Mouse (Mus musculus) midbrain, embryonic 11.5 days (tissue): ENCODE results near the gene Rep15. TPM values are rescaled to one million over a fixed set of nuclear protein-coding genes. Genes with fewer than 3 reads are reported as not detected.
A peak's percentile ranks its signal among the peaks of the same experiment; 100 is the strongest.

Experiments
- ATAC-seq: fragments of 200-750 bp; cut with Nextera tagmentation; 2 replicates; pipeline ENCODE4 v1.8.0; 2017; ENCODE audit warnings: moderate TSS enrichment, moderate library complexity; ENCODE audit not compliant: low FRiP score
- DNase-seq: peaks from one replicate; pipeline ENCODE4 v3.0.0; 2015; ENCODE audit warnings: low spot score; ENCODE audit errors: missing footprints
- H3K27ac ChIP-seq: fragments of 300-500 bp; sonication (generic); 2 replicates; pipeline ENCODE4 v1.5.1; 2014; ENCODE audit warnings: low read depth, low read length
- H3K27me3 ChIP-seq: fragments of 300-500 bp; sonication (generic); 2 replicates; pipeline ENCODE4 v1.6.1; 2014; ENCODE audit warnings: mild to moderate bottlenecking, low read length, moderate library complexity, mixed read lengths; ENCODE audit not compliant: control insufficient read depth, insufficient read depth
- H3K36me3 ChIP-seq: fragments of 300-500 bp; sonication (generic); 2 replicates; pipeline ENCODE4 v1.6.1; 2014; ENCODE audit warnings: mild to moderate bottlenecking, low read length, moderate library complexity, mixed read lengths; ENCODE audit not compliant: control insufficient read depth, insufficient read depth
- H3K4me1 ChIP-seq: fragments of 300-500 bp; sonication (generic); 2 replicates; pipeline ENCODE4 v1.6.1; 2014; ENCODE audit warnings: low read length; ENCODE audit not compliant: control insufficient read depth, insufficient read depth
- H3K4me2 ChIP-seq: fragments of 300-500 bp; sonication (generic); 2 replicates; pipeline ENCODE4 v1.6.1; 2014; ENCODE audit warnings: mild to moderate bottlenecking, moderate library complexity
- H3K4me3 ChIP-seq: fragments of 300-500 bp; sonication (generic); 2 replicates; pipeline ENCODE4 v1.5.1; 2014; ENCODE audit warnings: low read depth, low read length
- H3K9ac ChIP-seq: fragments of 300-500 bp; sonication (generic); 2 replicates; pipeline ENCODE4 v1.6.1; 2014; ENCODE audit warnings: low read length
- H3K9me3 ChIP-seq: fragments of 300-500 bp; sonication (generic); 2 replicates; pipeline ENCODE4 v1.6.1; 2016; ENCODE audit warnings: low read length; ENCODE audit not compliant: control insufficient read depth
- WGBS: fragments of 180-500 bp; shearing (Covaris S2); extraction: QIAGEN DNeasy Blood & Tissue Kit; methylation state at CpG from one replicate; pipeline ENCODE4 v1.1.7; 2014; 5-methylcytosine and 5-hydroxymethylcytosine counted together
- polyA plus RNA-seq: library from polyadenylated mRNA; unstranded; fragments of >200 nt; fragmentation: Nextera tagmentation; extraction: Ambion mirVana; gene quantifications from 2 replicates; pipeline ENCODE4 v1.2.1, GENCODE M21; 2014

Rep15 gene
- 0.55 and 0.88 TPM in 2 replicates for polyA plus RNA-seq

- Histone ChIP-seq H3K9ac (no peak within 1 kb of the TSS), H3K36me3 (no peaks in the 10 kb centered on the region; the same call in 1 of the 2 replicates)
These were observed at the start of gene Rep15 for GRCm38 (mm10) chr6:147032303-147032925. TSS of gene Rep15 (plus strand) at chr6:147032584.

GRCm38 (mm10) chr6:146984569-146984968 lies 47.8 kb upstream of the Rep15 start:
- no peaks in the 10 kb centered on the region for H3K27me3 ChIP-seq

More at GRCm38 (mm10) chr6:147032303-147032925, at the start of gene Rep15:
- Histone ChIP-seq H3K4me3 (no peak within 1 kb of the TSS), H3K4me1 (no peaks in the 10 kb centered on the region), H3K27ac (no peak within 1 kb of the TSS), H3K9me3 (no peaks in the 10 kb centered on the region), H3K4me2 (no peak within 1 kb of the TSS), H3K27me3 (no peaks in the 10 kb centered on the region)
- DNase-seq (no peak), ATAC-seq (no peak)
- WGBS, result 40% methylated on average over 13 of the region's 13 CpGs

GRCm38 (mm10) chr6:146994236-146994635 lies 38.1 kb upstream of the Rep15 start:
- ATAC-seq, result no peak
- 50% methylated on average over 5 of the region's 5 CpGs for WGBS
- H3K27me3 ChIP-seq, result no peaks in the 10 kb centered on the region
- H3K4me1 ChIP-seq, result no peaks in the 10 kb centered on the region
- peak; percentile 91 for DNase-seq
- H3K4me3 ChIP-seq, result no peak overlapping the region
- no peak overlapping the region for H3K4me2 ChIP-seq
- no peaks in the 10 kb centered on the region for H3K9me3 ChIP-seq
- no peak overlapping the region for H3K9ac ChIP-seq
- H3K36me3 ChIP-seq, result no peaks in the 10 kb centered on the region
- no peak overlapping the region for H3K27ac ChIP-seq

More at GRCm38 (mm10) chr6:146984569-146984968, 47.8 kb upstream of the Rep15 start:
- no peak overlapping the region for H3K4me3 ChIP-seq
- no peaks in the 10 kb centered on the region for H3K4me1 ChIP-seq
- no peak overlapping the region for H3K27ac ChIP-seq
- WGBS, result 80% methylated on average over 3 of the region's 3 CpGs
- H3K9me3 ChIP-seq, result no peaks in the 10 kb centered on the region
- H3K4me2 ChIP-seq, result no peak overlapping the region
- no peak overlapping the region for H3K9ac ChIP-seq
- no peaks in the 10 kb centered on the region for H3K36me3 ChIP-seq
- ATAC-seq, result no peak
- no peak for DNase-seq

GRCm38 (mm10) chr6:146995391-146995790 lies 37.0 kb upstream of the Rep15 start:
- Histone ChIP-seq H3K4me2 (no peak overlapping the region), H3K36me3 (no peaks in the 10 kb centered on the region), H3K9ac (no peak overlapping the region), H3K9me3 (no peaks in the 10 kb centered on the region), H3K27ac (no peak overlapping the region), H3K27me3 (no peaks in the 10 kb centered on the region), H3K4me3 (no peak overlapping the region), H3K4me1 (no peaks in the 10 kb centered on the region)
- ATAC-seq (no peak; the same call in 1 of the 2 replicates), DNase-seq (peak; percentile 75)
- WGBS, result 70% methylated on average over 2 of the region's 2 CpGs

GRCm38 (mm10) chr6:146995878-146996277 lies 36.5 kb upstream of the Rep15 start:
- DNase-seq, result peak; percentile 81
- whole genome bisulfite sequencing, result 88% methylated on average over 6 of the region's 6 CpGs
- Histone ChIP-seq H3K9me3 (no peaks in the 10 kb centered on the region), H3K4me2 (no peak overlapping the region), H3K4me1 (no peaks in the 10 kb centered on the region), H3K4me3 (no peak overlapping the region), H3K27me3 (no peaks in the 10 kb centered on the region), H3K27ac (no peak overlapping the region), H3K9ac (no peak overlapping the region), H3K36me3 (no peaks in the 10 kb centered on the region)
- ATAC-seq, result no peak

GRCm38 (mm10) chr6:146997006-146997405 lies 35.4 kb upstream of the Rep15 start:
- ATAC-seq, result no peak
- WGBS, result 88% methylated on average over 6 of the region's 6 CpGs

GRCm38 (mm10) chr6:146998710-146999109 lies 33.7 kb upstream of the Rep15 start:
- Histone ChIP-seq H3K4me1 (no peaks in the 10 kb centered on the region), H3K27ac (no peak overlapping the region), H3K4me3 (no peak overlapping the region), H3K4me2 (no peak overlapping the region), H3K36me3 (no peaks in the 10 kb centered on the region), H3K9ac (no peak overlapping the region), H3K9me3 (no peaks in the 10 kb centered on the region), H3K27me3 (no peaks in the 10 kb centered on the region)
- DNase-seq (peak; percentile 21), ATAC-seq (no peak)
- 93% methylated on average over 4 of the region's 4 CpGs for WGBS

More at GRCm38 (mm10) chr6:146997006-146997405, 35.4 kb upstream of the Rep15 start:
- Histone ChIP-seq H3K27ac (no peak overlapping the region), H3K9me3 (no peaks in the 10 kb centered on the region), H3K4me2 (no peak overlapping the region), H3K4me3 (no peak overlapping the region), H3K36me3 (no peaks in the 10 kb centered on the region), H3K27me3 (no peaks in the 10 kb centered on the region), H3K4me1 (no peaks in the 10 kb centered on the region), H3K9ac (no peak overlapping the region)
- peak; percentile 78 for DNase-seq

- peak; percentile 39 for DNase-seq
- no peak overlapping the region for H3K27ac ChIP-seq
- H3K4me1 ChIP-seq, result no peaks in the 10 kb centered on the region
- H3K4me3 ChIP-seq, result no peak overlapping the region
- ATAC-seq, result no peak
- no peaks in the 10 kb centered on the region for H3K27me3 ChIP-seq
- H3K9me3 ChIP-seq, result no peaks in the 10 kb centered on the region
- no peak overlapping the region for H3K4me2 ChIP-seq
- WGBS, result 89% methylated on average over 9 of the region's 9 CpGs
- H3K36me3 ChIP-seq, result no peaks in the 10 kb centered on the region
- no peak overlapping the region for H3K9ac ChIP-seq
These were observed 33.1 kb upstream of the Rep15 start for GRCm38 (mm10) chr6:146999302-146999701.

GRCm38 (mm10) chr6:146999755-147000154 lies 32.6 kb upstream of the Rep15 start:
- H3K36me3 ChIP-seq, result no peaks in the 10 kb centered on the region
- H3K4me3 ChIP-seq, result no peak overlapping the region
- ATAC-seq, result no peak
- DNase-seq, result no peak
- H3K9ac ChIP-seq, result no peak overlapping the region
- WGBS, result 85% methylated on average over 2 of the region's 2 CpGs
- no peaks in the 10 kb centered on the region for H3K4me1 ChIP-seq
- no peaks in the 10 kb centered on the region for H3K9me3 ChIP-seq
- H3K27ac ChIP-seq, result no peak overlapping the region
- no peaks in the 10 kb centered on the region for H3K27me3 ChIP-seq
- H3K4me2 ChIP-seq, result no peak overlapping the region
